Mouse (Mus musculus) ES-Bruce4 (cell line): Measurements from ENCODE around the gene Zbtb16.

Source experiments
- CTCF ChIP-seq: IDR thresholded peaks from one replicate; pipeline ENCODE4 v1.8.1; 2011; ENCODE audit warnings: low read depth, low read length
- POLR2A ChIP-seq: IDR thresholded peaks from one replicate; pipeline ENCODE4 v1.8.1; 2011; ENCODE audit warnings: low read length; ENCODE audit not compliant: insufficient read depth

DNA sequence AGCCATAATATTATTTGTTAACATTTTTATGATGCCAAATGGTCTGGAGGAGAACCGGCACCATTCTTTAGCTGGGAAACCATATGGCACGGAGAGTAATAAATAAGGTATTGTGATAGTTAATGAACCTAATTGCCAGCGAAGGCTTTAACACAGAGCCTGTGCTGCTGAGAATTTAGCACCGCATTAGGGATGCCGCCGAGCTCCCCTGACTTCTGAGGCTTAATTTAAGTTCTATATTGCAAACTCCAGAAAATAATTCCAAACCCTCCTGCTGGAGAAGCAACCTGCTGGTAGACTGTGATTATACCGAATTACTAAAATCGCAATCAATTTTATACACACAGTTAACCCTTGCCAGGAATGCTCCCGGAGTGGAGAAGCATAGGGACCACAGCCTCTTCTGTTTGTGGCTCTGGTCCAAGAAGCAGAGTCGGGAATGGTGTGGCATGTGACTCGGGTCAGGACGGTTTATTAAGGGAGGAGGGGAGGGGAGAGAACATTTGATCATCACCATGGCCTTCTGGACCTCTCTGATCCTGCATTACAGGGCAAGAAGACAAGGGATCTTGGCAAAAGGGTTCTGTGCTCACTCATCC is 30.6 kb upstream of the Zbtb16 start:
- no peak for TF ChIP-seq CTCF
- TF ChIP-seq POLR2A, result no peak
